Mouse (Mus musculus) midbrain, embryonic 11.5 days (tissue): ENCODE results near the gene Sun1. TPM values are rescaled to one million over a fixed set of nuclear protein-coding genes. Genes with fewer than 3 reads are reported as not detected.

Experiments used
- ATAC-seq: fragments of 200-750 bp; cut with Nextera tagmentation; 2 replicates; pipeline ENCODE4 v1.8.0; 2017; ENCODE audit warnings: moderate TSS enrichment, moderate library complexity; ENCODE audit not compliant: low FRiP score
- DNase-seq: peaks from one replicate; pipeline ENCODE4 v3.0.0; 2015; ENCODE audit warnings: low spot score; ENCODE audit errors: missing footprints
- H3K27ac ChIP-seq: fragments of 300-500 bp; sonication (generic); 2 replicates; pipeline ENCODE4 v1.5.1; 2014; ENCODE audit warnings: low read depth, low read length
- H3K27me3 ChIP-seq: fragments of 300-500 bp; sonication (generic); 2 replicates; pipeline ENCODE4 v1.6.1; 2014; ENCODE audit warnings: mild to moderate bottlenecking, low read length, moderate library complexity, mixed read lengths; ENCODE audit not compliant: control insufficient read depth, insufficient read depth
- H3K36me3 ChIP-seq: fragments of 300-500 bp; sonication (generic); 2 replicates; pipeline ENCODE4 v1.6.1; 2014; ENCODE audit warnings: mild to moderate bottlenecking, low read length, moderate library complexity, mixed read lengths; ENCODE audit not compliant: control insufficient read depth, insufficient read depth
- H3K4me1 ChIP-seq: fragments of 300-500 bp; sonication (generic); 2 replicates; pipeline ENCODE4 v1.6.1; 2014; ENCODE audit warnings: low read length; ENCODE audit not compliant: control insufficient read depth, insufficient read depth
- H3K4me2 ChIP-seq: fragments of 300-500 bp; sonication (generic); 2 replicates; pipeline ENCODE4 v1.6.1; 2014; ENCODE audit warnings: mild to moderate bottlenecking, moderate library complexity
- H3K4me3 ChIP-seq: fragments of 300-500 bp; sonication (generic); 2 replicates; pipeline ENCODE4 v1.5.1; 2014; ENCODE audit warnings: low read depth, low read length
- H3K9ac ChIP-seq: fragments of 300-500 bp; sonication (generic); 2 replicates; pipeline ENCODE4 v1.6.1; 2014; ENCODE audit warnings: low read length
- H3K9me3 ChIP-seq: fragments of 300-500 bp; sonication (generic); 2 replicates; pipeline ENCODE4 v1.6.1; 2016; ENCODE audit warnings: low read length; ENCODE audit not compliant: control insufficient read depth
- WGBS: fragments of 180-500 bp; shearing (Covaris S2); extraction: QIAGEN DNeasy Blood & Tissue Kit; methylation state at CpG from one replicate; pipeline ENCODE4 v1.1.7; 2014; 5-methylcytosine and 5-hydroxymethylcytosine counted together
- polyA plus RNA-seq: library from polyadenylated mRNA; unstranded; fragments of >200 nt; fragmentation: Nextera tagmentation; extraction: Ambion mirVana; gene quantifications from 2 replicates; pipeline ENCODE4 v1.2.1, GENCODE M21; 2014

The Sun1 gene
- polyA plus RNA-seq, 1 experiment from 2014 or later: 41.9 TPM

- H3K4me3 ChIP-seq: peak overlapping the region; percentile 96; the same call in 1 of the 2 replicates
- no peaks in the 10 kb centered on the region for H3K9me3 ChIP-seq
- no peak overlapping the region for H3K9ac ChIP-seq
- peaks cover 17% of the 10 kb centered on the region for H3K4me1 ChIP-seq
- 83% methylated on average over 11 of the region's 11 CpGs for WGBS
- H3K36me3 ChIP-seq: no peaks in the 10 kb centered on the region
- DNase-seq (no peak), ATAC-seq (no peak)
- H3K27ac ChIP-seq: no peak overlapping the region
- H3K4me2 ChIP-seq: peak overlapping the region; percentile 89
- H3K27me3 ChIP-seq: no peaks in the 10 kb centered on the region
Measured at GRCm38 (mm10) chr5:139202127-139202526, 1.7 kb downstream of the Sun1 start.

GRCm38 (mm10) chr5:139203312-139203711, 2.9 kb downstream of the Sun1 start:
- H3K4me3 ChIP-seq: no peak overlapping the region
- no peak overlapping the region for H3K4me2 ChIP-seq
- H3K9ac ChIP-seq: no peak overlapping the region
- H3K27ac ChIP-seq: no peak overlapping the region
- H3K9me3 ChIP-seq: no peaks in the 10 kb centered on the region
- no peaks in the 10 kb centered on the region for H3K36me3 ChIP-seq
- no peaks in the 10 kb centered on the region for H3K27me3 ChIP-seq
- 92% methylated on average over 5 of the region's 5 CpGs for WGBS
- DNase-seq (no peak), ATAC-seq (no peak)
- peaks cover 17% of the 10 kb centered on the region for H3K4me1 ChIP-seq

- H3K9me3 ChIP-seq: no peaks in the 10 kb centered on the region
- no peak for ATAC-seq
- no peaks in the 10 kb centered on the region for H3K27me3 ChIP-seq
- peaks cover 2% of the 10 kb centered on the region; the same call in 1 of the 2 replicates for H3K36me3 ChIP-seq
- no peak for DNase-seq
- 92% methylated on average over 4 of the region's 4 CpGs for WGBS
- no peak overlapping the region for H3K4me3 ChIP-seq
- H3K4me1 ChIP-seq: peaks cover 14% of the 10 kb centered on the region
- H3K9ac ChIP-seq: no peak overlapping the region
- H3K27ac ChIP-seq: no peak overlapping the region
- no peak overlapping the region for H3K4me2 ChIP-seq
Measured at GRCm38 (mm10) chr5:139206081-139206480, 5.6 kb downstream of the Sun1 start.

- 79% methylated on average over 7 of the region's 7 CpGs for WGBS
- no peak overlapping the region for H3K4me2 ChIP-seq
- no peak overlapping the region for H3K4me3 ChIP-seq
- no peaks in the 10 kb centered on the region for H3K9me3 ChIP-seq
- peaks cover 10% of the 10 kb centered on the region for H3K4me1 ChIP-seq
- H3K27me3 ChIP-seq: no peaks in the 10 kb centered on the region
- H3K9ac ChIP-seq: no peak overlapping the region
- H3K36me3 ChIP-seq: peaks cover 2% of the 10 kb centered on the region; the same call in 1 of the 2 replicates
- no peak for ATAC-seq
- no peak for DNase-seq
- no peak overlapping the region for H3K27ac ChIP-seq
Measured at GRCm38 (mm10) chr5:139206525-139206924, 6.1 kb downstream of the Sun1 start.

GRCm38 (mm10) chr5:139208183-139208582, 7.7 kb downstream of the Sun1 start:
- Histone ChIP-seq H3K27ac (no peak overlapping the region), H3K9ac (no peak overlapping the region), H3K4me1 (no peaks in the 10 kb centered on the region), H3K4me2 (no peak overlapping the region), H3K4me3 (no peak overlapping the region), H3K36me3 (peaks cover 2% of the 10 kb centered on the region; the same call in 1 of the 2 replicates), H3K9me3 (no peaks in the 10 kb centered on the region), H3K27me3 (no peaks in the 10 kb centered on the region)
- ATAC-seq (no peak), DNase-seq (no peak)

GRCm38 (mm10) chr5:139208871-139209684, 8.6 kb downstream of the Sun1 start:
- Histone ChIP-seq H3K27ac (no peak overlapping the region), H3K4me2 (no peak overlapping the region), H3K9me3 (no peaks in the 10 kb centered on the region), H3K9ac (no peak overlapping the region), H3K4me1 (no peaks in the 10 kb centered on the region), H3K4me3 (no peak overlapping the region), H3K36me3 (peaks cover 2% of the 10 kb centered on the region; the same call in 1 of the 2 replicates), H3K27me3 (no peaks in the 10 kb centered on the region)
- 92% methylated on average over 10 of the region's 10 CpGs for WGBS
- peak; percentile 54 for DNase-seq
- ATAC-seq: no peak

GRCm38 (mm10) chr5:139209685-139210026, 9.2 kb downstream of the Sun1 start:
- ATAC-seq (no peak), DNase-seq (no peak)
- Histone ChIP-seq H3K9me3 (no peaks in the 10 kb centered on the region), H3K9ac (no peak overlapping the region), H3K4me2 (no peak overlapping the region), H3K4me1 (no peaks in the 10 kb centered on the region), H3K4me3 (no peak overlapping the region), H3K27ac (no peak overlapping the region), H3K27me3 (no peaks in the 10 kb centered on the region), H3K36me3 (peaks cover 2% of the 10 kb centered on the region; the same call in 1 of the 2 replicates)
- WGBS: 95% methylated on average over 7 of the region's 7 CpGs

- Histone ChIP-seq H3K36me3 (peaks cover 4% of the 10 kb centered on the region; the same call in 1 of the 2 replicates), H3K27me3 (no peaks in the 10 kb centered on the region), H3K27ac (no peak overlapping the region), H3K4me1 (no peaks in the 10 kb centered on the region), H3K4me3 (no peak overlapping the region), H3K4me2 (no peak overlapping the region), H3K9ac (no peak overlapping the region), H3K9me3 (no peaks in the 10 kb centered on the region)
- no peak for ATAC-seq
- WGBS: 95% methylated on average over 11 of the region's 11 CpGs
- DNase-seq: peak; percentile 33
Measured at GRCm38 (mm10) chr5:139211737-139212385, 11.4 kb downstream of the Sun1 start.

GRCm38 (mm10) chr5:139214298-139214697, 13.9 kb downstream of the Sun1 start:
- DNase-seq: no peak
- H3K36me3 ChIP-seq: 0 out of 2 replicates have a peak, but pooled peaks cover 3% of the 10 kb centered on the region
- no peak overlapping the region for H3K9ac ChIP-seq
- no peaks in the 10 kb centered on the region for H3K4me1 ChIP-seq
- no peak overlapping the region for H3K4me3 ChIP-seq
- H3K9me3 ChIP-seq: no peaks in the 10 kb centered on the region
- no peak for ATAC-seq
- H3K4me2 ChIP-seq: no peak overlapping the region
- H3K27me3 ChIP-seq: no peaks in the 10 kb centered on the region
- no peak overlapping the region for H3K27ac ChIP-seq
